Mouse (Mus musculus): ENCODE measurements around the gene Dnase1l2. TPM values are rescaled to one million over a fixed set of nuclear protein-coding genes. Genes with fewer than 3 reads are reported as not detected.
A peak's percentile ranks its signal among the peaks of the same experiment; 100 is the strongest.
"Not testable (repeated sequence)": the region's sequence is repeated elsewhere in the genome, so short reads cannot be mapped to it uniquely, and the experiment has no call there.

The Dnase1l2 gene
- polyA plus RNA-seq, 1 experiment from 2014 or later = 4.9 TPM

GRCm38 (mm10) chr17:24427170-24427557 is 15.7 kb downstream of the Dnase1l2 start:
- H3K27me3 ChIP-seq (replicated peaks; ENCODE audit: control insufficient read depth, insufficient read depth, low read length) = no peaks in the 10 kb centered on the region
- 7% methylated on average over 8 of the region's 8 CpGs for WGBS
- peak overlapping the region; percentile 78 for H3K4me3 ChIP-seq (ENCODE audit: low read depth, low read length)
- no peaks in the 10 kb centered on the region for H3K9me3 ChIP-seq (ENCODE audit: control insufficient read depth, low read length)
- H3K4me2 ChIP-seq (ENCODE audit: low read depth, low read length) = peak overlapping the region; percentile 72
- peaks cover 34% of the 10 kb centered on the region for H3K36me3 ChIP-seq (ENCODE audit: control insufficient read depth, insufficient read depth, low read length)
- H3K27ac ChIP-seq (replicated peaks; ENCODE audit: low read depth, low read length) = peak overlapping the region; percentile 94
- ATAC-seq (ENCODE audit: low read depth) (0 out of 2 replicates have a peak, but pooled peaks have one; percentile 21), DNase-seq (ENCODE audit: low spot score) (peak; percentile 60)
- peaks cover 4% of the 10 kb centered on the region for H3K4me1 ChIP-seq (ENCODE audit: control insufficient read depth, insufficient read depth, low read length)
- peak overlapping the region; percentile 89 for H3K9ac ChIP-seq (ENCODE audit: low read depth, low read length)

DNA sequence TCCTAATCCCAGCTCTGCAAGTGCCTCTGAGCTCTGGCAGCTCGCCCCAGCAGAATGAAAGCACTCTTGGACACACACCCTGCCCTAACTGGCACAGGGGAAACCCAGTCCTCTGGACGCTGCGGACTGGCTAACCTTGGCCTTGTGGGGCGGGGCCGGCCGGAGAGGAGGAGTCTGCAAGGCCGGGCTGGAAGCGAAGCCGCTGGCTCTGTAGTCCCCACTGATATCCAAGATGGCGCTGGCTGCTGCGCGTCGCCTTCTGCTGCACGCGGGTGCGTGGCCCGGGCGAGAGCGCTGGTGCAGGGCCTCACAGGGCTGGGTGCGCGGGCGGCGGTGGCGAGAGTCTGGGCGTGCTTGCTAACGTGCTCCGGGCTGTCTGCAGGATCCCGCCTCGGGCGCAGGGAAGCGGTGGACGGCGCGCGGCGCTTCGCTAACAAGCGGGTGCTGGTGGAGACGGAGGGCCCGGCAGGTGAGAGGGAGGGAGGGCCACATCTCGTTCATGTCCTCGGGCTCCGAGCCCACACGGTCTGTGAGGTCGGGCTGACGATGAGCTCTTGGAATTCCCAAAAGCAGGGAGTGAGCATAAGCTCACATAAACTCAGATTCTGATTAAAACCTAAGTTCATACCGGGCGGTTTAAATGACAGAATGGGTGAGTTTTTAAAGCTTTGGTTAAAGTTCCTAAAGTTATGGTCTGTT is 16.3 kb downstream of the Dnase1l2 start, which contains the start of gene Eci1:
TSS of gene Eci1 (plus strand) at position 171 of the 699 bp plus-strand sequence.
- ATAC-seq (ENCODE audit: low read depth) (peak; percentile 97), DNase-seq (ENCODE audit: low spot score) (peak; percentile 96)
- peaks cover 4% of the 10 kb centered on the region for H3K4me1 ChIP-seq (ENCODE audit: control insufficient read depth, insufficient read depth, low read length)
- under 1% methylated on average over 37 of the region's 48 CpGs for WGBS
- H3K4me2 ChIP-seq (ENCODE audit: low read depth, low read length) = peak within 1 kb of the TSS; percentile 72
- H3K27ac ChIP-seq (replicated peaks; ENCODE audit: low read depth, low read length) = peak within 1 kb of the TSS; percentile 94
- no peaks in the 10 kb centered on the region for H3K9me3 ChIP-seq (ENCODE audit: control insufficient read depth, low read length)
- H3K27me3 ChIP-seq (replicated peaks; ENCODE audit: control insufficient read depth, insufficient read depth, low read length) = no peaks in the 10 kb centered on the region
- peaks cover 39% of the 10 kb centered on the region for H3K36me3 ChIP-seq (ENCODE audit: control insufficient read depth, insufficient read depth, low read length)
- H3K9ac ChIP-seq (ENCODE audit: low read depth, low read length) = peak within 1 kb of the TSS; percentile 89
- peak within 1 kb of the TSS; percentile 78 for H3K4me3 ChIP-seq (ENCODE audit: low read depth, low read length)

DNA sequence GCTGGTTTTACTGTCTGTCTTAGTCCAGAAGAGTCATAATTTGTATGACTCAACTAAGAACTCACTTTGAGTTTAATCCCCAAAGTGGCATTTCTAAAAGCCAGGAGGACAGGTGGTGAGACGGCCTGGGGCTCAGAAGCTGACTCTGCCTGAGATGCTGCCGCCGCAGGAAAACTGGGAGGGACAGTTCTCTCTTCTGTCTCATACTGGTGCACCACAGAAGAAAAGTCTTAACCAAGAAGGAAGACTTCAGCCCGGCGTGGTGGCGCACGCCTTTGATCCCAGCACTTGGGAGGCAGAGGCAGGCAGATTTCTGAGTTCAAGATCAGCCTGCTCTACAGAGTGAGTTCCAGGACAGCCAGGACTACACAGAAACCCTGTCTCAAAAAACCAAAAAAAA is 17.0 kb downstream of the Dnase1l2 start:
- Histone ChIP-seq H3K4me2 (ENCODE audit: low read depth, low read length) (peak overlapping the region; percentile 72), H3K9ac (ENCODE audit: low read depth, low read length) (no peak overlapping the region), H3K4me3 (ENCODE audit: low read depth, low read length) (peak overlapping the region; percentile 78; the same call in 1 of the 2 replicates), H3K36me3 (ENCODE audit: control insufficient read depth, insufficient read depth, low read length) (peaks cover 46% of the 10 kb centered on the region), H3K27me3 (replicated peaks; ENCODE audit: control insufficient read depth, insufficient read depth, low read length) (no peaks in the 10 kb centered on the region), H3K4me1 (ENCODE audit: control insufficient read depth, insufficient read depth, low read length) (peaks cover 4% of the 10 kb centered on the region), H3K9me3 (ENCODE audit: control insufficient read depth, low read length) (no peaks in the 10 kb centered on the region), H3K27ac (replicated peaks; ENCODE audit: low read depth, low read length) (peak overlapping the region; percentile 94; the same call in 1 of the 2 replicates)
- DNase-seq (ENCODE audit: low spot score) (no peak), ATAC-seq (ENCODE audit: low read depth) (no peak)
- 83% methylated on average over 7 of the region's 7 CpGs for WGBS

DNA sequence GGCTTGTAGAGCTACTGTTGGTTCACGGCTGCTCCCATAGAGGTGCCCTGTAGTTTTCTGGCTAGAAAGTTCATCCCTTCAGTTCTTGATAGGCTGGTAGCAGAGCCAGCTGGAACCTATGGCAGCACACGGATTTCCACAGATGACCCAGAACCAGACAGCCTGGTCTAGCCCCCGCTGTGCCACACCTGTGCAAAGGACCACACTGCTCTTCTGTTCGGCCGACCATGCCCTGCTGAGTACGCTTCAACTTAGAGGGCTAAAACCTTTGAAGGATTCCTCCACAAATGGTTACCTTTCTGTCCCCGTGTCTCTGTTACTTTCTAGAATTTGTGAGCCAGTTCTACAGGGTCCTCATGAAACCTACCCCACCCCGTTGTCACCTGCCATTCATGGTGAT is 17.6 kb downstream of the Dnase1l2 start:
- ATAC-seq (ENCODE audit: low read depth); H3K4me1 ChIP-seq (ENCODE audit: control insufficient read depth, insufficient read depth, low read length); H3K27ac ChIP-seq (replicated peaks; ENCODE audit: low read depth, low read length); H3K9me3 ChIP-seq (ENCODE audit: control insufficient read depth, low read length); H3K4me2 ChIP-seq (ENCODE audit: low read depth, low read length); H3K9ac ChIP-seq (ENCODE audit: low read depth, low read length); DNase-seq (ENCODE audit: low spot score); H3K27me3 ChIP-seq (replicated peaks; ENCODE audit: control insufficient read depth, insufficient read depth, low read length); H3K4me3 ChIP-seq (ENCODE audit: low read depth, low read length): not testable (repeated sequence)
- peaks cover 52% of the 10 kb centered on the region for H3K36me3 ChIP-seq (ENCODE audit: control insufficient read depth, insufficient read depth, low read length)
- 93% methylated on average over 4 of the region's 8 CpGs for WGBS

GRCm38 (mm10) chr17:24424489-24424888 is 18.4 kb downstream of the Dnase1l2 start:
- WGBS = 85% methylated on average over 5 of the region's 5 CpGs
- Histone ChIP-seq H3K9ac (ENCODE audit: low read depth, low read length) (no peak overlapping the region), H3K27ac (replicated peaks; ENCODE audit: low read depth, low read length) (no peak overlapping the region), H3K4me2 (ENCODE audit: low read depth, low read length) (no peak overlapping the region), H3K36me3 (ENCODE audit: control insufficient read depth, insufficient read depth, low read length) (peaks cover 61% of the 10 kb centered on the region), H3K9me3 (ENCODE audit: control insufficient read depth, low read length) (no peaks in the 10 kb centered on the region), H3K4me1 (ENCODE audit: control insufficient read depth, insufficient read depth, low read length) (peaks cover 4% of the 10 kb centered on the region), H3K27me3 (replicated peaks; ENCODE audit: control insufficient read depth, insufficient read depth, low read length) (no peaks in the 10 kb centered on the region), H3K4me3 (ENCODE audit: low read depth, low read length) (no peak overlapping the region)
- no peak for DNase-seq (ENCODE audit: low spot score)
- no peak for ATAC-seq (ENCODE audit: low read depth)

DNA sequence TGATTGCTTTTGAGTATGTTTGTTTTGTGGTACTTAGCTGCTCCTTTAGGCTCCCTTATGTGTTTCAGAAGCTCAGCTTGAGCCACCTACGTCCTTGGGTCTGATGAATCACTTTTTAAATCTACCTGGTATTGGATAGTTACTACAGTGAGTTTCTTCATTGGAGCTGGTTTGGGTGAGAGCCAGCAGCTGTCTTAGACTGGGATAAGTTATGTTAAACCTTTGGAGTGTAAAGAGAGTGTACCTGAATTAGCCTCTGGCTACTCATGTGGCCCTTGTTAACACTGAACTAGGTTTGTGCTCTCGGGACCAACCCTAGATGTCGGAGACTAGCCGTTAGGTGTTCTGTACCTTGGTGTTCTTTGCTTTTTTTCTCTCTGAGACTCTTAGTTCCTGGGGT is 19.8 kb downstream of the Dnase1l2 start:
- DNase-seq (ENCODE audit: low spot score) (no peak), ATAC-seq (ENCODE audit: low read depth) (no peak)
- Histone ChIP-seq H3K4me2 (ENCODE audit: low read depth, low read length) (no peak overlapping the region), H3K9me3 (ENCODE audit: control insufficient read depth, low read length) (no peaks in the 10 kb centered on the region), H3K36me3 (ENCODE audit: control insufficient read depth, insufficient read depth, low read length) (peaks cover 74% of the 10 kb centered on the region), H3K4me1 (ENCODE audit: control insufficient read depth, insufficient read depth, low read length) (peaks cover 4% of the 10 kb centered on the region), H3K27me3 (replicated peaks; ENCODE audit: control insufficient read depth, insufficient read depth, low read length) (no peaks in the 10 kb centered on the region), H3K27ac (replicated peaks; ENCODE audit: low read depth, low read length) (no peak overlapping the region), H3K9ac (ENCODE audit: low read depth, low read length) (no peak overlapping the region), H3K4me3 (ENCODE audit: low read depth, low read length) (no peak overlapping the region)
- 85% methylated on average over 4 of the region's 4 CpGs for WGBS

- Histone ChIP-seq H3K36me3 (ENCODE audit: control insufficient read depth, insufficient read depth, low read length) (peaks cover 54% of the 10 kb centered on the region), H3K27ac (replicated peaks; ENCODE audit: low read depth, low read length) (no peak overlapping the region; the same call in 1 of the 2 replicates), H3K4me1 (ENCODE audit: control insufficient read depth, insufficient read depth, low read length) (peaks cover 16% of the 10 kb centered on the region), H3K27me3 (replicated peaks; ENCODE audit: control insufficient read depth, insufficient read depth, low read length) (no peaks in the 10 kb centered on the region), H3K9me3 (ENCODE audit: control insufficient read depth, low read length) (no peaks in the 10 kb centered on the region), H3K4me3 (ENCODE audit: low read depth, low read length) (peak overlapping the region; percentile 86), H3K9ac (ENCODE audit: low read depth, low read length) (peak overlapping the region; percentile 97), H3K4me2 (ENCODE audit: low read depth, low read length) (peak overlapping the region; percentile 81)
- DNase-seq (ENCODE audit: low spot score) (no peak), ATAC-seq (ENCODE audit: low read depth) (no peak)
- 89% methylated on average over 3 of the region's 3 CpGs for WGBS
Measured at GRCm38 (mm10) chr17:24416051-24416652, 26.8 kb downstream of the Dnase1l2 start.

DNA sequence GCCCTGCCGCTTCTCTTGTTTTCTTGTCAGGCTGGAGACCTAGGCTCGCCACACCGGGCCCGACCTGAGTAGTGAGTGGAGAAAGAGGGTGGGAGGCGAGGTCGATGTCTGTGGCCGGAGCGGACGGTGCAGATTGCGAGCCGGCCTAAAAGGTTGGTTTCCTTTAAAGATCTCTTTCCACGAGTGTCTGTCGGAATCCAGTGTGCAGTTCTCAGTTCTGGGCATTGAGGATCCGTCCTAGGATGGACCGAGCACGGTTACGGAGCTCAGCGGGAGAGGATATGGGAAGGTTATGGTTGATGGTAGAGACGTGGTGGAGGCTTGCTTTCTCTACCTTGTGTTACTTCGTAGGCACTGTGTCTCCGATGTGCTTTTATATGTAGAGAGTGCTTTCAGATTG is 27.9 kb downstream of the Dnase1l2 start:
- WGBS = under 1% methylated on average over 21 of the region's 21 CpGs
- ATAC-seq (ENCODE audit: low read depth) = no peak

More for the DNA sequence above, 27.9 kb downstream of the Dnase1l2 start:
- Histone ChIP-seq H3K9me3 (ENCODE audit: control insufficient read depth, low read length) (no peaks in the 10 kb centered on the region), H3K27ac (replicated peaks; ENCODE audit: low read depth, low read length) (peak overlapping the region; percentile 88), H3K27me3 (replicated peaks; ENCODE audit: control insufficient read depth, insufficient read depth, low read length) (no peaks in the 10 kb centered on the region), H3K4me3 (ENCODE audit: low read depth, low read length) (peak overlapping the region; percentile 86), H3K9ac (ENCODE audit: low read depth, low read length) (peak overlapping the region; percentile 97), H3K4me1 (ENCODE audit: control insufficient read depth, insufficient read depth, low read length) (peaks cover 16% of the 10 kb centered on the region), H3K4me2 (ENCODE audit: low read depth, low read length) (peak overlapping the region; percentile 81), H3K36me3 (ENCODE audit: control insufficient read depth, insufficient read depth, low read length) (peaks cover 54% of the 10 kb centered on the region)
- no peak for DNase-seq (ENCODE audit: low spot score)
